24 mouse cellular contexts compared by ENCODE assay signal in genomic region chr7:127102148-127102547, GRCm38 (mm10). TPM values are rescaled to one million over a fixed set of nuclear protein-coding genes. Genes with fewer than 3 reads are reported as not detected.
"Had no signal": no experiment of that assay in that cellular context is flagged by ENCODE, and none has a peak within 500 bp of the region (broad histone marks: within the 10 kb centered on the region; RNA-seq: fewer than 3 reads in every experiment).

No protein-coding gene starts in this region.

- H3K4me1 ChIP-seq: lung, embryonic 15.5 days; neural tube, embryonic 12.5 days had no signal

- H3K27ac ChIP-seq: kidney, postnatal 0 days; layer of hippocampus, adult 2 months; limb, embryonic 10.5 days; limb, embryonic 13.5 days; liver, embryonic 12.5 days; liver, embryonic 15.5 days; lung, embryonic 15.5 days; midbrain, embryonic 10.5 days; neural tube, embryonic 12.5 days; neural tube, embryonic 15.5 days had no signal

- H3K36me3 ChIP-seq: limb, embryonic 10.5 days; limb, embryonic 13.5 days; liver, embryonic 12.5 days; liver, embryonic 15.5 days; lung, embryonic 15.5 days; midbrain, embryonic 10.5 days; neural tube, embryonic 12.5 days; neural tube, embryonic 15.5 days had no signal

- H3K4me2 ChIP-seq: limb, embryonic 13.5 days; liver, embryonic 12.5 days; liver, embryonic 15.5 days; lung, embryonic 15.5 days; neural tube, embryonic 12.5 days; neural tube, embryonic 15.5 days had no signal

- H3K9ac ChIP-seq: limb, embryonic 13.5 days; liver, embryonic 12.5 days; liver, embryonic 15.5 days; lung, embryonic 15.5 days; neural tube, embryonic 12.5 days; neural tube, embryonic 15.5 days had no signal

- H3K4me3 ChIP-seq: layer of hippocampus, adult 2 months; limb, embryonic 10.5 days; limb, embryonic 13.5 days; liver, embryonic 12.5 days; liver, embryonic 15.5 days; lung, embryonic 15.5 days; megakaryocyte, embryonic 14.5 days; midbrain, embryonic 10.5 days; neural tube, embryonic 12.5 days; neural tube, embryonic 15.5 days had no signal

- H3K9me3 ChIP-seq: limb, embryonic 10.5 days; limb, embryonic 13.5 days; liver, embryonic 12.5 days; lung, embryonic 15.5 days; midbrain, embryonic 10.5 days; neural tube, embryonic 12.5 days; neural tube, embryonic 15.5 days had no signal

- H3K27me3 ChIP-seq: limb, embryonic 13.5 days; liver, embryonic 15.5 days; lung, embryonic 15.5 days; neural tube, embryonic 12.5 days; neural tube, embryonic 15.5 days had no signal

- ATAC-seq: intestine, embryonic 16.5 days; liver, embryonic 12.5 days had no signal

- DNase-seq: kidney, adult 18-20 months; kidney, adult 9 months; kidney, postnatal 25 days; layer of hippocampus, adult 9-11 months; liver; lung, adult 18-20 months; lung, postnatal 10 days; lung, postnatal 36 days; midbrain, embryonic 14.5 days; retina, postnatal 1 day; right cerebral cortex, postnatal 25 days; spleen, adult 18-20 months had no signal

RNA-seq across cellular contexts. Expression of gene Zg16, which starts 15.0 kb away (rescaled TPM):
- polyA plus RNA-seq: kidney, postnatal 0 days; limb, embryonic 10.5 days; limb, embryonic 13.5 days; liver, embryonic 12.5 days; lung, embryonic 15.5 days; midbrain, embryonic 10.5 days; midbrain, embryonic 14.5 days; neural tube, embryonic 12.5 days; neural tube, embryonic 15.5 days had no signal

RNA-seq across cellular contexts. Expression of gene Spn, which starts 35.5 kb away (rescaled TPM):
- polyA plus RNA-seq: midbrain, embryonic 14.5 days had no signal
